Mouse (Mus musculus): ENCODE measurements around the gene Bmper. TPM values are rescaled to one million over a fixed set of nuclear protein-coding genes. Genes with fewer than 3 reads are reported as not detected.

Bmper gene
- total and polyA plus RNA-seq, 3 experiments = 1.3 to 1.9 (median 1.4) TPM

GRCm38 (mm10) chr9:23295569-23295968 is 72.7 kb downstream of the Bmper start:
- peaks cover 2 to 12% of the 10 kb centered on the region in 2 experiments; a peak in 2 of 4 replicates for H3K4me1 ChIP-seq (ENCODE audit: control insufficient read depth in 1 of 2, insufficient read depth in 2 of 2)
- dilution Hi-C loops (cut with MboI; ENCODE audit: extremely low pct_ligation_motif_present, extremely low pct_unique_long_range_greater_than_20kb, low sequenced_read_pairs) = no loop called here
- in situ Hi-C loops (cut with MboI; ENCODE audit: low pct_ligation_motif_present, low pct_unique_long_range_greater_than_20kb, low sequenced_read_pairs) = no loop called here

DNA sequence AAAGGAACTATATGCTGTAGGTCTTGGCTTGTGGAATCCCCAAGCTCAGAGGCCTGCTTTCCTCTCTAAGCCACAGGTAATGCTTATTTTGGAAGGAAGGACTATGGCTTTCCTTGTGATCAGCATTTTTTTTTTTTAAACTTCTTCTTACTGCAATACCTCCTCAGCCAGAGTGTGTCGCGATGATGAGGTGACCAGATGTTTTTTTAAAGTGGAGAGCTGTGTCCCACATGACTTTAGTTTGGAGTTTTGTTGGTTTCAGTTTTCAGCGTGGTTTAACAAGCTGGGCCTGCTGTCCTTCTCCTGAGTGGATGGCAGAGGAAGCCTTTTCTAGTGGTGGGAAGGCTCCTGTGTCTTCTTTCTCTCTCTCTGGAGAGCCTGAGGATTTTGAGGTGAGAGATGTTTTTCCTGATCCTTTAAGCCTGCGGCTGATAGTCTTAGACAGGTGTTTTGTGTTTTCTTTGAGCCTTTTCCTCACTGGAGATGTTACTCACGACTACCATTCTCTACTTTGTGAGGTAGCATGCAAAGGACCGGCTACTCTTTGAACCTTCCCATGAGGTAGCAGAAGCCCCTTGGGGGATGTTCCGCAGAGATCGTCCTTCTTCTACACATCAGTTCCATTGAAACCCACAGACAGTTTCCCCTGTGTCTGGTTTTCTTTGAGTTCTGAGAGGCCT is 74.8 kb downstream of the Bmper start:
- peak; percentile 8 for DNase-seq (ENCODE audit: extremely low read depth)
- dilution Hi-C loops (cut with MboI; ENCODE audit: extremely low pct_ligation_motif_present, extremely low pct_unique_long_range_greater_than_20kb, low sequenced_read_pairs) (no loop called here), in situ Hi-C loops (cut with MboI; ENCODE audit: low pct_ligation_motif_present, low pct_unique_long_range_greater_than_20kb, low sequenced_read_pairs) (no loop called here)
- Histone ChIP-seq H3K4me3 (replicated peaks in 1 of 3; ENCODE audit: low read depth in 2 of 3, low read length in 2 of 3, poor library complexity in 1 of 3) (peak overlapping the region in 1 of 3 experiments; percentile 15), H3K9me3 (replicated peaks; ENCODE audit: low read length) (no peaks in the 10 kb centered on the region), H3K36me3 (replicated peaks in 1 of 2; ENCODE audit: control insufficient read depth in 1 of 2, insufficient read depth in 1 of 2, low read length in 1 of 2) (no peaks in the 10 kb centered on the region), H3K9ac (ENCODE audit: insufficient read depth, low read depth) (no peak overlapping the region), H3K27me3 (replicated peaks) (no peaks in the 10 kb centered on the region), H3K4me1 (ENCODE audit: control insufficient read depth in 1 of 2, insufficient read depth in 2 of 2) (peaks cover 2 to 12% of the 10 kb centered on the region in 2 experiments; a peak in 2 of 4 replicates), H3K4me2 (ENCODE audit: insufficient read depth, low read depth, poor library complexity, severe bottlenecking) (peak overlapping the region; percentile 71), H3K27ac (ENCODE audit: insufficient read depth, low read depth) (no peak overlapping the region), H3K79me2 (replicated peaks; ENCODE audit: control insufficient read depth, extremely low read depth, insufficient read depth, poor library complexity, severe bottlenecking) (no peaks in the 10 kb centered on the region)
- TF ChIP-seq CTCF (conservative IDR thresholded peaks at IDR 0.05 in 1 of 2, IDR thresholded peaks at IDR 0.05 in 1 of 2; ENCODE audit: low read depth in 2 of 2, low read length in 2 of 2) = peak in 1 of 2 experiments; percentile 26; a peak in 1 of 4 replicates
- TF ChIP-seq ZNF384 (IDR thresholded peaks at IDR 0.05; ENCODE audit: low read depth, low read length) = peak; percentile 86
- TF ChIP-seq SMC3 (IDR thresholded peaks at IDR 0.05; ENCODE audit: low read depth, low read length) = peak; percentile 41
- no peak for TF ChIP-seq EP300 (IDR thresholded peaks at IDR 0.05; ENCODE audit: low read length)
- TF ChIP-seq MAFK (IDR thresholded peaks at IDR 0.05; ENCODE audit: insufficient replicate concordance, low read length) = peak; percentile 58; the same call in 1 of the 2 replicates
- TF ChIP-seq RAD21 (IDR thresholded peaks at IDR 0.05; ENCODE audit: low read depth, low read length) = no peak; the same call in 1 of the 2 replicates

More at GRCm38 (mm10) chr9:23295569-23295968, 72.7 kb downstream of the Bmper start:
- H3K4me2 ChIP-seq (ENCODE audit: insufficient read depth, low read depth, poor library complexity, severe bottlenecking) = no peak overlapping the region
- no peaks in the 10 kb centered on the region for H3K27me3 ChIP-seq (replicated peaks)
- no peaks in the 10 kb centered on the region for H3K36me3 ChIP-seq (replicated peaks in 1 of 2; ENCODE audit: control insufficient read depth in 1 of 2, insufficient read depth in 1 of 2, low read length in 1 of 2)
- no peaks in the 10 kb centered on the region for H3K79me2 ChIP-seq (replicated peaks; ENCODE audit: control insufficient read depth, extremely low read depth, insufficient read depth, poor library complexity, severe bottlenecking)
- H3K4me3 ChIP-seq (replicated peaks in 1 of 3; ENCODE audit: low read depth in 2 of 3, low read length in 2 of 3, poor library complexity in 1 of 3) = no peak overlapping the region
- no peak overlapping the region for H3K9ac ChIP-seq (ENCODE audit: insufficient read depth, low read depth)
- no peak for DNase-seq (ENCODE audit: extremely low read depth)
- TF ChIP-seq POLR2A (IDR thresholded peaks at IDR 0.05; ENCODE audit: low read depth, low read length) (no peak), EP300 (IDR thresholded peaks at IDR 0.05; ENCODE audit: low read length) (no peak), ZNF384 (IDR thresholded peaks at IDR 0.05; ENCODE audit: low read depth, low read length) (no peak), ELF1 (IDR thresholded peaks at IDR 0.05; ENCODE audit: low read depth, low read length) (no peak), PAX5 (IDR thresholded peaks at IDR 0.05; ENCODE audit: low read length) (no peak), TBP (conservative IDR thresholded peaks at IDR 0.05; ENCODE audit: low read depth, low read length) (no peak), RAD21 (IDR thresholded peaks at IDR 0.05; ENCODE audit: low read depth, low read length) (no peak), ZC3H11A (IDR thresholded peaks at IDR 0.05; ENCODE audit: low read depth, low read length) (no peak), MAZ (IDR thresholded peaks at IDR 0.05; ENCODE audit: low read depth, low read length) (no peak), E2F4 (IDR thresholded peaks at IDR 0.05; ENCODE audit: insufficient replicate concordance, low read depth, low read length) (no peak), BHLHE40 (IDR thresholded peaks at IDR 0.05; ENCODE audit: low read depth, low read length) (no peak), JUND (conservative IDR thresholded peaks at IDR 0.05; ENCODE audit: low read depth, low read length) (no peak), POLR2AphosphoS2 (IDR thresholded peaks at IDR 0.05; ENCODE audit: low read depth, low read length) (no peak), ZKSCAN1 (IDR thresholded peaks at IDR 0.05; ENCODE audit: borderline replicate concordance, low read depth, low read length) (no peak), ZMIZ1 (IDR thresholded peaks at IDR 0.05; ENCODE audit: low read depth, low read length) (no peak)
- H3K9me3 ChIP-seq (replicated peaks; ENCODE audit: low read length) = no peaks in the 10 kb centered on the region
- H3K27ac ChIP-seq (ENCODE audit: insufficient read depth, low read depth) = no peak overlapping the region
